Mouse (Mus musculus) heart, postnatal 0 days (tissue): ENCODE measurements around the gene Bola2.

Experiments used
- CTCF ChIP-seq: IDR thresholded peaks from 2 replicates; pipeline ENCODE4 v1.5.1; 2016; ENCODE audit warnings: antibody characterized with exemption, control low read depth, low read depth
- EP300 ChIP-seq: IDR thresholded peaks from 2 replicates; pipeline ENCODE4 v1.6.1; 2016; ENCODE audit warnings: antibody characterized with exemption, low read depth

- TF ChIP-seq CTCF (no peak), EP300 (no peak)
Observed at GRCm38 (mm10) chr7:126702358-126702757, 7.2 kb downstream of the Bola2 start.
